Mouse (Mus musculus) embryonic fibroblast, embryonic 13.5 days (primary cell): ENCODE data around the gene Hspe1.

Source experiments
- CTCF ChIP-seq: IDR thresholded peaks from 2 replicates; pipeline ENCODE4 v1.5.1; 2011; ENCODE audit warnings: mild to moderate bottlenecking, control low read depth, low read length, moderate library complexity, borderline replicate concordance; ENCODE audit not compliant: insufficient read depth
- POLR2A ChIP-seq: IDR thresholded peaks from 2 replicates; pipeline ENCODE4 v1.6.1; 2011; ENCODE audit warnings: low read depth, mild to moderate bottlenecking, control low read depth, low read length, moderate library complexity

GRCm38 (mm10) chr1:55079677-55080076, 8.3 kb upstream of the Hspe1 start:
- TF ChIP-seq POLR2A (no peak), CTCF (no peak)
